Mouse (Mus musculus) kidney, embryonic 16.5 days (tissue): ENCODE data around the gene Cul9. TPM values are rescaled to one million over a fixed set of nuclear protein-coding genes. Genes with fewer than 3 reads are reported as not detected.
"Not testable (repeated sequence)": the region's sequence is repeated elsewhere in the genome, so short reads cannot be mapped to it uniquely, and the experiment has no call there.

Experiments
- ATAC-seq: fragments of 200-750 bp; cut with Nextera tagmentation; 2 replicates; pipeline ENCODE4 v1.8.0; 2017; ENCODE audit warnings: moderate TSS enrichment; ENCODE audit not compliant: low FRiP score, low TSS enrichment
- H3K27ac ChIP-seq: fragments of 300-500 bp; sonication (generic); 2 replicates; pipeline ENCODE4 v1.5.1; 2014; ENCODE audit warnings: low read length
- H3K27me3 ChIP-seq: fragments of 300-500 bp; sonication (generic); 2 replicates; pipeline ENCODE4 v1.6.1; 2014; ENCODE audit warnings: low read length, control low read depth, mixed read lengths; ENCODE audit not compliant: insufficient read depth
- H3K36me3 ChIP-seq: fragments of 300-500 bp; sonication (generic); 2 replicates; pipeline ENCODE4 v1.6.1; 2014; ENCODE audit warnings: low read length, control low read depth, mixed read lengths; ENCODE audit not compliant: insufficient read depth
- H3K4me1 ChIP-seq: fragments of 300-500 bp; sonication (generic); 2 replicates; pipeline ENCODE4 v1.6.1; 2014; ENCODE audit warnings: low read length, control low read depth, mixed read lengths; ENCODE audit not compliant: insufficient read depth
- H3K4me2 ChIP-seq: fragments of 300-500 bp; sonication (generic); replicated peaks from 2 replicates; pipeline ENCODE4 v1.6.1; 2014; ENCODE audit warnings: low read depth, low read length
- H3K4me3 ChIP-seq: fragments of 300-500 bp; sonication (generic); 2 replicates; pipeline ENCODE4 v1.5.1; 2014; ENCODE audit warnings: mild to moderate bottlenecking, low read length
- H3K9ac ChIP-seq: fragments of 300-500 bp; sonication (generic); replicated peaks from 2 replicates; pipeline ENCODE4 v1.6.1; 2014; ENCODE audit warnings: low read length
- H3K9me3 ChIP-seq: fragments of 300-500 bp; sonication (generic); 2 replicates; pipeline ENCODE4 v1.6.1; 2016; ENCODE audit warnings: low read length, control low read depth
- WGBS: fragments of 180-500 bp; shearing (Covaris S2); extraction: QIAGEN DNeasy Blood & Tissue Kit; methylation state at CpG from one replicate; pipeline ENCODE4 v1.1.7; 2014; 5-methylcytosine and 5-hydroxymethylcytosine counted together
- polyA plus RNA-seq: library from polyadenylated mRNA; unstranded; fragments of >200 nt; fragmentation: Nextera tagmentation; extraction: Ambion mirVana; gene quantifications from 2 replicates; pipeline ENCODE4 v1.2.1, GENCODE M21; 2015

The Cul9 gene
- polyA plus RNA-seq, 1 experiment from 2014 or later, result 6.5 TPM

- not testable (repeated sequence) for H3K27ac ChIP-seq, ATAC-seq, H3K4me3 ChIP-seq, H3K9me3 ChIP-seq, H3K4me1 ChIP-seq, H3K27me3 ChIP-seq, H3K4me2 ChIP-seq, H3K36me3 ChIP-seq, H3K9ac ChIP-seq
Measured at GRCm38 (mm10) chr17:46496081-46496480, 50.1 kb downstream of the Cul9 start.

- H3K4me3 ChIP-seq, result no peak overlapping the region
- ATAC-seq, result 0 out of 2 replicates have a peak, but pooled peaks have one; percentile 29
- H3K4me1 ChIP-seq, result peaks cover 8% of the 10 kb centered on the region; the same call in 1 of the 2 replicates
- H3K4me2 ChIP-seq, result no peak overlapping the region
- H3K36me3 ChIP-seq, result peaks cover 5% of the 10 kb centered on the region; the same call in 1 of the 2 replicates
- H3K27ac ChIP-seq, result no peak overlapping the region
- no peak overlapping the region for H3K9ac ChIP-seq
- no peaks in the 10 kb centered on the region; the same call in 1 of the 2 replicates for H3K27me3 ChIP-seq
- WGBS, result 54% methylated on average over 5 of the region's 5 CpGs
- H3K9me3 ChIP-seq, result no peaks in the 10 kb centered on the region
Measured at GRCm38 (mm10) chr17:46495486-46495885, 50.7 kb downstream of the Cul9 start.

GRCm38 (mm10) chr17:46487431-46487830 is 58.8 kb downstream of the Cul9 start, which contains the start of gene Ttbk1:
Gene Ttbk1, minus strand, starts transcription at chr17:46487675.
- peak within 1 kb of the TSS; percentile 71 for H3K4me2 ChIP-seq
- 0% methylated on average over 10 of the region's 49 CpGs for WGBS
- H3K4me3 ChIP-seq, result peak within 1 kb of the TSS; percentile 48
- H3K9me3 ChIP-seq, result no peaks in the 10 kb centered on the region
- ATAC-seq, result no peak
- H3K4me1 ChIP-seq, result peaks cover 14% of the 10 kb centered on the region
- no peaks in the 10 kb centered on the region for H3K36me3 ChIP-seq
- peak within 1 kb of the TSS; percentile 25; the same call in 1 of the 2 replicates for H3K9ac ChIP-seq
- H3K27me3 ChIP-seq, result peaks cover 59% of the 10 kb centered on the region
- no peak within 1 kb of the TSS for H3K27ac ChIP-seq

GRCm38 (mm10) chr17:46486995-46487394 is 59.2 kb downstream of the Cul9 start:
- WGBS, result 7% methylated on average over 9 of the region's 22 CpGs

GRCm38 (mm10) chr17:46484461-46484875 is 61.7 kb downstream of the Cul9 start:
- Histone ChIP-seq H3K4me2 (peak overlapping the region; percentile 66), H3K27ac (no peak overlapping the region), H3K36me3 (no peaks in the 10 kb centered on the region), H3K27me3 (peaks cover 64% of the 10 kb centered on the region), H3K4me3 (peak overlapping the region; percentile 45), H3K9me3 (no peaks in the 10 kb centered on the region), H3K4me1 (peaks cover 14% of the 10 kb centered on the region), H3K9ac (peak overlapping the region; percentile 62)
- WGBS, result 8% methylated on average over 6 of the region's 6 CpGs
- peak; percentile 8; the same call in 1 of the 2 replicates for ATAC-seq

More at GRCm38 (mm10) chr17:46486995-46487394, 59.2 kb downstream of the Cul9 start:
- H3K4me1 ChIP-seq, result peaks cover 14% of the 10 kb centered on the region
- no peaks in the 10 kb centered on the region for H3K36me3 ChIP-seq
- H3K4me2 ChIP-seq, result peak overlapping the region; percentile 71
- peak overlapping the region; percentile 25; the same call in 1 of the 2 replicates for H3K9ac ChIP-seq
- 0 out of 2 replicates have a peak, but pooled peaks have one; percentile 5 for ATAC-seq
- peak overlapping the region; percentile 48 for H3K4me3 ChIP-seq
- H3K27me3 ChIP-seq, result peaks cover 60% of the 10 kb centered on the region
- H3K9me3 ChIP-seq, result no peaks in the 10 kb centered on the region
- no peak overlapping the region for H3K27ac ChIP-seq

- H3K27me3 ChIP-seq, result peaks cover 62% of the 10 kb centered on the region
- peak overlapping the region; percentile 28 for H3K27ac ChIP-seq
- H3K4me3 ChIP-seq, result peak overlapping the region; percentile 45
- no peaks in the 10 kb centered on the region for H3K36me3 ChIP-seq
- WGBS, result under 1% methylated on average over 13 of the region's 13 CpGs
- H3K4me1 ChIP-seq, result peaks cover 14% of the 10 kb centered on the region
- peak overlapping the region; percentile 62 for H3K9ac ChIP-seq
- peak overlapping the region; percentile 66 for H3K4me2 ChIP-seq
- H3K9me3 ChIP-seq, result no peaks in the 10 kb centered on the region
- ATAC-seq, result peak; percentile 42; the same call in 1 of the 2 replicates
Measured at GRCm38 (mm10) chr17:46484021-46484431, 62.2 kb downstream of the Cul9 start.

- Histone ChIP-seq H3K27me3 (peaks cover 58% of the 10 kb centered on the region), H3K4me1 (peaks cover 14% of the 10 kb centered on the region), H3K27ac (peak overlapping the region; percentile 28), H3K4me3 (peak overlapping the region; percentile 45), H3K4me2 (peak overlapping the region; percentile 66), H3K36me3 (no peaks in the 10 kb centered on the region), H3K9me3 (no peaks in the 10 kb centered on the region), H3K9ac (peak overlapping the region; percentile 62)
- ATAC-seq, result peak; percentile 78
- WGBS, result 0% methylated on average over 16 of the region's 16 CpGs
Measured at GRCm38 (mm10) chr17:46483561-46484001, 62.6 kb downstream of the Cul9 start.

GRCm38 (mm10) chr17:46477286-46477685 is 68.9 kb downstream of the Cul9 start:
- Histone ChIP-seq H3K27me3 (peaks cover 5% of the 10 kb centered on the region; the same call in 1 of the 2 replicates), H3K36me3 (no peaks in the 10 kb centered on the region), H3K27ac (no peak overlapping the region), H3K4me3 (no peak overlapping the region), H3K9me3 (no peaks in the 10 kb centered on the region), H3K4me1 (no peaks in the 10 kb centered on the region), H3K4me2 (no peak overlapping the region), H3K9ac (no peak overlapping the region)
- ATAC-seq, result no peak
- WGBS, result 56% methylated on average over 15 of the region's 15 CpGs

GRCm38 (mm10) chr17:46476601-46477000 is 69.6 kb downstream of the Cul9 start:
- Histone ChIP-seq H3K27me3 (peaks cover under 1% of the 10 kb centered on the region; the same call in 1 of the 2 replicates), H3K9ac (no peak overlapping the region), H3K9me3 (no peaks in the 10 kb centered on the region), H3K27ac (no peak overlapping the region), H3K4me2 (no peak overlapping the region), H3K36me3 (no peaks in the 10 kb centered on the region), H3K4me1 (no peaks in the 10 kb centered on the region), H3K4me3 (no peak overlapping the region)
- WGBS, result 58% methylated on average over 8 of the region's 8 CpGs
- ATAC-seq, result no peak

- H3K36me3 ChIP-seq, result no peaks in the 10 kb centered on the region
- H3K9ac ChIP-seq, result no peak overlapping the region
- no peak overlapping the region for H3K4me3 ChIP-seq
- ATAC-seq, result no peak
- H3K27me3 ChIP-seq, result no peaks in the 10 kb centered on the region
- WGBS, result 64% methylated on average over 9 of the region's 9 CpGs
- no peak overlapping the region for H3K4me2 ChIP-seq
- no peaks in the 10 kb centered on the region for H3K9me3 ChIP-seq
- no peak overlapping the region for H3K27ac ChIP-seq
- H3K4me1 ChIP-seq, result no peaks in the 10 kb centered on the region
Measured at GRCm38 (mm10) chr17:46467830-46468229, 78.4 kb downstream of the Cul9 start.
